Mouse (Mus musculus) cerebellum, adult 9-10 months (tissue): ENCODE data around the gene Cdhr3.
"Not testable (repeated sequence)": the region's sequence is repeated elsewhere in the genome, so short reads cannot be mapped to it uniquely, and the experiment has no call there.

Experiments
- DNase-seq: peaks from one replicate; pipeline ENCODE4 v3.0.0; 2022

Gene Cdhr3

DNA sequence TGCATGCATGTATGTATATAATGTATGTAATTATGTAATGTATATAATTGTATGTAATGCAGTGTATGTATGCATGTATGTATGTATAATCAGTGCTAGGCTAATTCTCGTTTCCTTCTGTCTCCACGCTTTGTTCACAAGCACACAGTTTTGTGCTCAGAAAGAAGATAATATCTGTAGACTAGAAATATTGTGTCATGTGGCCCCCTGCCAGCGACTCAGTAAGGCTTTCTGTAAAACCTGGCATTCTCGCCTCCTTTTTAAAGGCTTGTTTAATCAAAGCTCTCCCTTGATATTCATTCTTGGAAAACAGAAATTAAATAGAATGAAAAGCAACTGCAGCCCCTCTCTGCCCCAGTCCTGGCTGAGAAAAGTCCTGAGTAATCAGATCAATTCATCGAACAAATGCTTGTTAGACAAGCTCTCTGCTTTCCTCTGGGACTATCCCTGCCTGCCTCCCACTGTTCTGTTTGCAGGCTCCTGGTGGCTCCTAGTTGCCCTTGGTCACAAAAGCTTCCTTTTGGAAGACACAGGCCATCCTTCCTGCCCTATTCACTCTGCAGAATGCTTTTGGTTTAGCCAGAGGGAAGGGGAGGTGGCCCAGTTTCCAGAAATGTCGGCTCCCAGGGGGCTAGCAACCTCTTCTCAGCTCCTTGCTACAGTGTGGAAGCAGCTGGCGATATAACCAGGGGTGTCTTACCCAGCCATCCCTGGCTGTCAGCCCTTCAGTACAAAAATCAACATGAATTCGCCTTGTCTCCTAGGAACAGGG lies 20.6 kb downstream of the Cdhr3 start:
- DNase-seq: peak; percentile 12

DNA sequence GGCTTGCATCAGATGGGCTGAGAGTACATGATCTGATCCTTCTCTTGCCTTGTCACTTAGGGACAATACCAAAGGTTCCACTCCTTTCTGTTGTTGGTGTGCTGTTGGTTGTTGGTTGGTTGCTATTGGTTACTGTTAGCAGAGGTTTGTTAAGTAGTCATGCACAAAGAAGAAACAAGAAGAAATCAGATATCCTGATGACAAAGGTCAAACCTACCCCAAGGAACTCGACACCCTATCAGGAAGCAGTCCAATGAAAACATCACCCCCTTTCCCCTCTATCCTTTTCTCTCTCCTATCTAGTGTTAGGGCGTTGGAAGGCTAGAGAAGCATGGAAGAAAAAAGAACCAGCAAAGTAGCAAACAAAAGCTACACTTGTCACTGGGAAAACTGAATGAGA lies 23.7 kb downstream of the Cdhr3 start:
- no peak for DNase-seq

DNA sequence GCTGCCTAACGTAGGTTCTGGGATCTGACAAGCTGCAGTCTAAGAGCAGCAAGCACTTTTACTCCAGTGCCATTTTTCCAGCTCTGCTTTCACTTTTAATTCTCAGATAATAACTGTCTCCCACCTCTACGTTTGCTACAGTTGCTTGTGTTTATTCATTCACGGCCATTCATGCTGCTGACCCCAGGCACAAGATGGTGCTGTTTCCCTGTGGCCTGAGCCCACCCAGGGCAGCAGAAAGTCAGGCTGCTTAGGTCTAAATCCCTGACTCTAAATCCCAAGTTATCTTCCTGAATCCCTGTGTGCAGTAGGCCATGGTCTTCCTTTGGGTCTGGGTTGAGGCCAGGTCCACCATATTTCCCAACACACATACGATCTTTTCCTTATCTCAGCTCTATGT lies 26.3 kb downstream of the Cdhr3 start:
- no peak for DNase-seq

DNA sequence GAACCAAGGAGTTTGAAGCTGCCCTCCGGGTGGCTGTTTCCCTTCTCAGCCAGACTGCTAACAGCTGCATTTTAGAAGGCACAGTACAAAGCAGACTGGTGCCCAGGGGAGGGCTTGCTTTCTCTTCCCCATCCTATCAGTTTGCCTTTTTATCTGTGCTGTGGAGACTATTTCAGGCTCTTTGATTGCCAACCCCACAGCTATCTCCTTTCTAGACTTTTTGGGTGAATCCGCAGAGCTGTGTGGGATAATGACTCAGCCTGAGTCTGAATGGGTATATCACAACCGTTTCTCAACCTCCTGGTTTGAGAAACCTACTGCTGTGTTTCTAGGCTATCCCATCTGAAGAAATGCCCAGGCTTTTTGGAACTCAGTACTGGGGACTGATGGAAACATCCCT lies 27.5 kb downstream of the Cdhr3 start:
- DNase-seq: no peak

DNA sequence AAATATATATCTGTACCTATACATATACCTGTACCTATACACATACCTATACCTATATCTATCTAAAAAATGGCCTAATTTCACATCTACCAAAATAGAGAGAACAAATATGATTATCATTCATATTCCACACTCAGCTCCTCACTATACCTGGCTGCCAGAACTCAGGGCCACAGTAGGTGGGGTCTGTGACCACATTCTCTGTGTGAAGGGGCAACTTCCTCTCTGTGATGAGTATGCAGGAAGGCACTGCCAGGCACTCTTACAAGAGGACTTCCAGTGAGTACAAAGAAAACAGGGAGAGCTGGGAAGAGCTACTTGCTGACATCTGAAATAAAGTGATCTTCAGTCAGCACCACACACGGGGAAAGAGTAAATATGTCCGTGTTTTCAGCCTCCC lies 28.4 kb downstream of the Cdhr3 start:
- no peak for DNase-seq

DNA sequence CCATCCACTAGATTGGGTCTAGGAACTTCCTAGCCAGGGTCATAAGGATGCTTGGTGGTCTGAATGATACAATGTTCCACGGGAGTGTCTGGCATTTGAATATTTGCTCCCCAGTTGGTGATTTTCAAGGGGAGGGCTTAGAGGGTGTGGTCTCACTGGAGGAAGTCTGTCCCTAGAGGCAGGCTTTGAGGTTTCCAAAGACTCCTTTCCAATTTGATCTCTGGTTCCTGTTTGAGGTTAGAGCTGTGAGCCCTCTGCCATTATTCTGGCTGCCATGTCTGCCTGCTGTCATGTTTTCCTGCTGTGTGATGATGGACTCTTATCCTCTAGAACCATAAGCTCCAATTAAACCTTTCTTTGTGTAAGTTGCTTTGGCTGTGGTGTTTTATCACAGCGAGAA lies 29.4 kb downstream of the Cdhr3 start:
- DNase-seq: no peak

DNA sequence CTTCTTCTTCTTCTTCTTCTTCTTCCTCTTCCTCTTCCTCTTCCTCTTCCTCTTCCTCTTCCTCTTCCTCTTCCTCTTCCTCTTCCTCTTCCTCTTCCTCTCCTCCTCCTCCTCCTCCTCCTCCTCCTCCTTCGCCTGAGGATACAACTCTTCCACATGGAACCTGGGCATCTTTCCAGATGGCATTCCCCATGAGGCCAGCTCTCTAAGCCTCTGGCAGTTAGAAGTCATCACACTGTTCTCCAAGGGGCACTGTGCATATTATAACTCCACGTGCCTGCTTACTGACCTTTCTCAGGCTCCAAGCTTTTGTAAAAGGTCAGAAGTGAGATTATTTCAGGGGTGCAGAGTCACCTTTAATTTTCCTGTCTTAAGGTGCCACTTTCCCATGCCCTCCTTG lies 30.3 kb downstream of the Cdhr3 start:
- DNase-seq: not testable (repeated sequence)

DNA sequence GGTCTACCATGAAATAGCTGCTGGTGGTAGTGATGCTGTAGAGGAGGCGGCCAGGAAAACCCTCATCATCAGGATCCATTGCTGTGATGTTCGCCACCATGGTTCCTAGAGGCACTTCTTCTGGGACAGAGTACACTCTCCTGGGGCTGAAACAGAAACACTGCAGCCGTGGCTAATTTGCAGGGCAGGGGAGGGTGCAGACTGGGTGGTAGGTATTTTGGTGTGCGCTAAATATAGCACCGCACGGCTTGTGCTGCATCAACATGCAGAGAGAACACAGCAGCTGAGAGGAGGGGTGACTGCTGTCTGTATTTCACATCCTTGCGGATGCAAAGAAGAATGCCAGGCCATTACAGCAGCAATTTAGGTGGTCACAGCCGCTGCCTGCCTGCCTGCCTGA lies 31.0 kb downstream of the Cdhr3 start:
- no peak for DNase-seq

DNA sequence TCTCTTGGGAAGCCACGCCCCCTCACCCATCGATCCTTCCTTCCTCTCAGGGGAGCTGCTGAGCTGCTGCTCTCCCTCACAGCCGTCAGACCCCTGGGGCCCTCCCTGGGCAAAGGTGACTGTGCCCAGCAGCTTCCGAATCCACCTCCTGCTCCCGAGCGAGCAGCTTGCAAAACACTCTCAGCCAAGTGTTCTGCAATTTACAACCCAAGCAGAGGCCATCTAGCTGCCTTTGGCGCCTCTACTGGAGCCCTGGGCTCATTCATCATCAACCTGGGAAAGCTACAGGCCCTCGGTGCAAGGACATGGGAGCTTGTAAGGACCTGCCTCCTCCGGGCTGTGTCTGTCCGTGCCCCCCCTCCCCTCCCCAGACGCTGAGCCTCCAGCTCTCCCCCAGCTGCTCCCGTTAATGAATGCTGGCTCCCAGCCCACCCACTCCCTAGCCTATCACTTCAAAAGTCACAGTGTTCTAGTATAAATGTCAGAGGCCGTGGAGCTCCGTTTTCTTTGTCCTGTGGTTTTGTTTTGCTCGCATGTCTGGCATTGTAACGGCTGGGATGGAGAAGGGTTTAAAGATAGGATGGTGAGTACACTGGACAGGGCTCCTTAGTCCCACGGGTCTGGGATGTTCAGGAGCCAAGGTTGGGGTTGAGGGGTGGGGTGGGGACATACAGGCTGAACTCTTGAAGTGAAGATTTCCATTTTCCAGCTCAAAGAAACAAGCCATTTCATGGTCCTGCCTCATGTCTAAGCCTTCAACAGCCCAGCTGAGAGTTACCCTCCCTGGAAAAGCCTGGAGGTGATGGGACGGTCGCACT lies 35.2 kb downstream of the Cdhr3 start:
- peak; percentile 35 for DNase-seq

DNA sequence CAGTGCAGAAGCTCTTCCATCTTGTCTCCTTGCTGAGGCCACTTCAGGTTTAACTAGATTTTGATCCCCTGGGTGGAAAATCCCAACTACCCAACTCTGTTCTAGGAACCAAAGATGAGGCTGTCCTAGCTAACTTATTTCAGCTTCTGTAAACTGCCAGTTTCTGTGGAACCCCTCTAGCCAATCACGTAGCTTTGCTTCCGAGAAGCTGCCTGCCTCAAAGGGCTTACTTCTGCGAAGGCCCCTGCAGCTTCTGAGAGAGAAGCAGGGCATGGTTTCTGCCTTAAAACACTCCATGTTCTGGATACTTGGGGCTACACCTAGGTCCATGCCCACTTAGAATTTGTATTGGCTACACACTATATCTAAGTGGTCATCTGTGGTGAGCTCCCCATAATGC lies 36.1 kb downstream of the Cdhr3 start:
- DNase-seq: no peak

DNA sequence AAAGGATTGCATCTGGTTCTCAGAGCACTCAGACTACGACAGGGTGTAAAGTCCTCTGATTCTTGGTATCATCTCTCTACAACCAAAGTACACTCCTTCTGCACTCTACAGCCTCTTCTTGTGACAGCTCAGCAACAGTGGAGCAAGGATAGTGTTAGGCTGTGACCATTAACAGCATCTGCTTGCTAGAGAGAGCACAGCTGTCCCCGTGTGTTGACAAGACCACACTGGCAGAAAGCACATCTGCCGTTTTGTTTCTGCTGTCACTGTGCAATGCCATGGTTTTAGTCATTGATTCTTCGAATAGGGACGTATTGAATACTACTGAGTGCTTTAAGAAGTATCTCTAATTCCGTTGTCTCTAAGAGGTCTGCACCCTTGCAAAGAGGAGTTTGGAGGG lies 36.6 kb downstream of the Cdhr3 start:
- DNase-seq: no peak

DNA sequence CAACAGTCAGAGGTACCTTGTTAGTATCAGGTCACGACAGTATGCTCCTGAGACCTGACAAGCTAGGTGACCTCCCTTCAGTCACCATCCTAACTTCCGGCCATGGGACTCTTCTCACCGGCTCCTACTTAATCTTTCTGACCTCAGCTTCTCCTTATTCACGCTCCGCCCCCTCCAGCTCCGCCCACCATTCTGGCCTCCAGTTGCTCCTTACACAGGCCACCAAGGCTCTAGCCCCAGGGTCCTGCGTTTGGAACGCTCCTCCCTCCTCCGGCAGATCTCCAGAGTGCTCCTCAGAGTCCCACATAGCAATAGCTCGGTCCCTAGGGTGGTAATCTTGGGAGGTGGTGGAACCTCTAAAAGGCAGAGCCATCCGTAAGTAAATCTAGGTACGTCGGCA lies 38.9 kb downstream of the Cdhr3 start:
- DNase-seq: no peak

DNA sequence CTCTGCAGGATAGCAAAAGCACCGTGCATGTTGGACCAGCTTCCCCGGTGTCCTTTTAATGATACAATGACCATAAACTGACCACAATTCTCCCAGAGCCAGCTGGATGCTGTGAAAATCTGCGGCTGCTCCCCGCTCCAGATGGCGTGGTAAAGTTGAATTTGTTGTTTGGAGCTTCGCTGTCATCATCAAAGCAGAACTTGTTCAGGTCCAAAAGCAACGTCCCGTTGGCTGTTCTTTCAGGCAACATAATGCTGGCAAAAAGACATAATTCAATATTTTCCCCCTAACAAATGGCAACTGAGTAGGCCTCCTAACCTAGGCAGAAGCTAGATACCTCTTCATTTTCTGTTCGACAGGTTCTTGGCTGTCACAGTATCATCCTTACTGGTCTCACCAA lies 39.4 kb downstream of the Cdhr3 start:
- DNase-seq: no peak

DNA sequence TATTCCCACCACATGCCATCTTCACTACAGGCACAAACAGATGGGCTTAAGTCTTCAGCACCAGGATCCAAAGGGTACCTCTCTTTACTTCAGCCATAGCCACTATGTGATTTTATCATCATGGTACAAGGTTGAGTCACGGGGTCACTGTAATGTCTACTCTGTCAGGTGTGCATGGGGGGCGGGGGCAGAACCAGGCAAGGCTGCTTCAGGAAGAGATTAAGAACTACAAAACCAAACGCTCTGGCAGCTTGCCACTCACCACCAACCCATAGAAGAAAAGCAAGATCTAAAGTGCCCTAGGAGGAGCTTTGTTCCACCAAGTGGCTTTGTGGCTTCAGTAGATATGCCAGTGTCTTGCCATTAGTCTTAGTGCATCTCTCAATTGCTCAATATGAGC lies 44.3 kb downstream of the Cdhr3 start:
- no peak for DNase-seq

DNA sequence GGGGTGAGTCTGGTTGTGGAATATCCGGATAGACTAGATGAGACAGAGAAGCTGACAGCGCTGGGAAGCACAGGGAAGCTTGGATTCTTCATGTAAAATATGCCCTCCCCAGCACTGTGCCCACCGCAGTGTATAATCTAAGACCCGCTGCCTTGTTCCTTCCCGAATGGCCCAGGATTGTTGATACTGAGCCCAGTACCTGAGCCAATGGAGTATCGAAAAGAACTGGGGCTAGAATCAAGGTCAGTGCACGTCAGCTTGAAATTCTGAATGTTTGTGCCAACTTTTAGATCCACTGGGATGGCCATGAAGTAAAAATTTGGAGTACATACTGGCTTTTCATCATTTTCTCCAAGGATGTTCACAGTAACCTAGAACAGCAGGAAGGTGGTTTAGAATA lies 46.2 kb downstream of the Cdhr3 start:
- DNase-seq: no peak

DNA sequence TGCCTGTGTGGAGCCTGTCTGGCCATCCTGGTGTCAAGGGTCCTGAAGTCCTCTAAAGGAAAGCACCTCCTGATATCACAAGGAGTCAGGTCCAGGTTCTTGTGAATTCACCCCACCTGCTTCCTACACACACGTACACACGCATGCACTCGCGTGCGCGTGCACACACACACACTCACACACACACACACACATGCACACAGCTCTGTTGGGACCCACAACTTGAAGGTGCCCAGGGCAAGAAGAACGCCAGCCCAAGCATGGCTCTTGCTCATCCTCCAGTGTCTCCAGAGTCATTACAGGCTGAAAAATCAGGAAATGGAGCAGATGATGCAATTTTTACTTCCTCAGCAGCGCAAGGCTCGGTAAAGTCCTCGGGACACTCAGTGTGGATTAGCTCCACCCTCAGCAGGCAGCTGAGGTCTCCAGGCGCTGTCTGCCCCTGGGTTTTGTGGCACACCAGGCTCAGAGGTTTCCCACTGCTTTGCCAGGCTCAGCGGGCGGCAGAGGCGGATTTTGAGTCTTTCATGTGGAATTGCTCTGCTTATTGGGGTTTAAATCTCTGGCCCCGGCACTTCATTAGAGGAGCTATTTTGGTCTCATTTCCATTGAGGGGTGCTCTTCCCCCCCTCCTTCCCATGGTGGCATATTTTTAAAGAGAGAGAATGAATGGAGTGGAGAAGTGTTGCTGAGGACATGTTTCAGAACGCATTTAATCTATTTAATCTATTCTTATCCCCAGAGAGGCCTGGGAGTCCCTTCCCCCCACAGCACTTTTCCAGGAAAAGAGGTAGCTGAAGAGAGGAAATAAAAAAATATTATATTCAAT lies 46.9 kb downstream of the Cdhr3 start:
- no peak for DNase-seq

DNA sequence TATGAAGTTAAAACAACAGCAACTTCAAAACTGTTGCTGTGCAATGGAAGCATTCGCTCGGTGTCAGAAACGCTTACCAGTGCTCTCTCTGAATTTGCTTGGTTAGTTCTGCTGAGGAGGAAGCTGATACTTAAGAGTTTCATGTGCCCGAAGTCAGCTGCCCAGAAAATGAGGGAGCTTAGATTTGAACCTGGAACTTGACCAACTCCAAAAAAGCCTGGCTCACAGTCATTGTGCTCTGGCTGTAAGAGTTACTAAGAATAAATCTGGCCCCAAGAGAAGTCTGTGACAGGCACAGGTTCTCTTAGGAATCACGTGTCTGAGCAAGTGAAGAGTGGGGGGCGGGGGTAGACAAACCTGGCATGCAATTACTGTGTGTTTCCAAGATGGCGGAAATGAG lies 51.2 kb downstream of the Cdhr3 start:
- DNase-seq: no peak

DNA sequence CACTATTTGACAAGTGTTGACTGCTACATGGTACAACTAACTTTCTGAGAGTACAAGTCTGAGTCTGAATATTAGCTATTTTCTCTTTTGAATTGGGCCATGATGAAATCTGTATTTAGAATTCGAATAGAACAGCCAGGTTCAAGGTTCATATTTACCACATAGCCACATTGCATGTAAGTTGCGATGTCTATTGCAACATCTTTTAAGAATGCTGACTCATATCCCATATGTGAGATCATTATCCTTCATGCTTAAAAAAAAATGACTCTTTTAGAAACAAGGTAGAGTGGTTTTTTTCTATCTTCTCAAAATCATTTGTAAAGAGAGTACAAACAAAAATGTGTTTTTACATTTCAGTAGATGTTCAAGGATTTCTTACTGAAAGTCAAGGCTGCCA lies 51.9 kb downstream of the Cdhr3 start:
- no peak for DNase-seq

DNA sequence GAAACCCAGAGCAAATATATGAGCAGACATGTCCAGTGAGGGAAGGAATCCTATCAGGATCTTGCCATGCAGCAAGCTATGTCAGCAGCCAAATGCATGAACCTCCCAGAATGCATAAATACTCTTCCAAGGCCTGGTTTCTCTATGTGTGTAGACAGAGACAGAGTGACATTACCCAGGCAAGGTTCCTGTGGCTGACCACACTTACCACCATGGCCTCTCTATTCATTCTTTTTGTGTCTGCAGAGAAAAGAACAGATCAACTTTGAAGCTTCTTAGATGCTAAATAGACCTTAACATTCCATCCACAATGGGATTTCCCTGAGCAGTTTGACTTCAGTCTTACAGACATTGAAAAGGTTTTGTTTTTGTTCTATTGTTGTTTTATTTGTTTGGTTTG lies 54.0 kb downstream of the Cdhr3 start:
- no peak for DNase-seq

DNA sequence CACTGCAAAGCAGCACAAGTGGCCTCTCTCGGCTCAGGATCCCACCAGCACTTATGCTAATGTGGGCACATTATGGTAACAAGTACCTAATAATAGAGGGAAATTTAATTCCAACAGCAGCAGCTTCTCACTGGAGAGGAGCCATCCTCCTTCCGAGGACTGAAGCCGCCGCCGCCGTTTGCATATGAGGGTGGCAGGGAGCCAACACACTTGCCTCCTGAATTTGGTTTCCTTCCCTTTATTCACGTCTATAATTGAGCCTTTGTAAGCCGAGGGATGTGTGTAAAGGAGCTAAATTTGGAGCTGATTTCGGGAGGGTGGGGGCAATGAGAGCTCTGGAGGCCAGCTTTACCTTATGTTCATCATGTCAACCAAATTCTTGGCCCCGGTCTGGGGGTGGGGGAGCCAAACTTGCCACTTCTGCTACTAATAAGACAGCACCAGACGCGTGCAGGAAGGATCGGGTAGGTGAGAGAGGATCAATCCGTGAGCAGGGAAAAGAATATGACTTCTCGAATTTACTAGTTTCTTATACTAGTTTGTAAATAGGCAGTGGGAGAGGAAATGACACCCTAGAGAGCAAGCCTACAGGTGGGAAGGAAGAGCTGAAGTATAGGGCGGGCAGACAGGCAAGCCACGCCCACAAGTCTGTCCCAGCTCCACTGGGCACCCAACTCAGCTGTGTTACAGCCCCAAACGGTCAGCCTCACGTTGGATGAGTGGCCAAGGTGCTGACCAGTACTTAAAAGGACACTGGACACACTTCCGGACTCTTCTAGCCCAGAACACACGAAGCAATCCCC lies 56.8 kb downstream of the Cdhr3 start:
- DNase-seq: peak; percentile 31

DNA sequence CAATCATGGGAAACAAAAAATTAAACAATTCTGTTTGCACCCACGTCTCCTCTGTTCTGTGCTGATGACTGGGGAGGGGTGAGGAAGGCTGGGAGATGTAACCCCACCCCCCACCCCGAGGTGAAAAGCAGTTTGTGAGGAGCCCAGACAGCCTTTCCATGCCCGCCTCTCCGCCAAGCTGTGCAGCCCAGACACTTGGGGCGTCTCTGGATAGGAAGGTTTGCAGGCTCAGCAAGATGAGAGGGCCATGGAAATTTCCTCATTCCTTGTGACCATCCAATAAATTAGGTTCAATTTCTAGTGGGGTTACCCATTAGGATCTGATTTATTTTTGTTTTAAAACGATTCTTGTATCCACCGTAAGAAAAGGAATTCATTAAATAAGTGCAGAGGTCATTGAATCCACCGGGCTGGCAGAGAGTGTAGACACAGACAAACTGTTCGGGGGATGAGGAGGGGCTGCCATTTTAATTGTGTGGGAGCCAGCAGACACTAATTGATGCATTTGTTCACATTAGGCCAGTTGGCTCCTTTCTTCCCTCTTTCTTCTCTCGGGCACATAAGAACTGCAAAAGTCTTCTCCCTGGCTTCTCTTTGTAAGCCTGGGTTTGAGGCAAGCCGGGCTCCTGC lies 57.5 kb downstream of the Cdhr3 start:
- no peak for DNase-seq

DNA sequence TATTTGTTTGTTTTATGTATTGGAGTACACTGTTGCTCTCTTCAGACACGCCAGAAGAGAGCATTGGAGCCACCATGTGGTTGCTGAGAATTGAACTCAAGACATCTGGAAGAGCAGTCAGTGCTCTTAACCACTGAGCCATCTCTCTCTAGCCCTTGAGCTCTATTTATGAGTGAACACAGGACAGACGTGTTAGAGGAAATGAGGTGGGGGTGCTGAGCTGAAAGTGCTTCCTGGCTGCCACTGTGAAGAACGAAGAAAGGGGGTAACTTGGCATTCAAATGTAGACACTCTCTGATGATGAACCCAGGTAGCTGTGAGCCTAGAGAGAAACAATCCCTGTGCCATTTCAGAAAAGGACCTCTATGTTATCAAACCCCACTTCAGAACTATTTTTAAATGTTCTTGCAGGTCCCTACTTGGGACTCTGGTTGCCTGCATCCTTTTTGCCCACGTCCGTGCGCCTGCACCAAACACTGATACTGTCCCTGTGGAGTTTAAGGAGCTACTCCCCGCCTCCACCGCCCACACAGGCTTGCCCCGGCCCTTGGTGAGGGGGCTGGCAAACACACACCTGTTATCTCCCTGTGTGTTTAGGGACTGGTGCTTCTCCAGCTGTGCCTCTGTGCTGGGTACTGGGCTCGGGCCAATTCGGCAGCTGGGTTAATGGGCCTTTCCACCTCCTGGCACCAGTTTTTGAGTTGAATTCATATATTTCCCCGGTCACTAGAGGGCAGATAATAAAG lies 58.2 kb downstream of the Cdhr3 start:
- DNase-seq: no peak
